Mouse (Mus musculus): ENCODE measurements around the gene Podnl1.

Podnl1 gene

DNA sequence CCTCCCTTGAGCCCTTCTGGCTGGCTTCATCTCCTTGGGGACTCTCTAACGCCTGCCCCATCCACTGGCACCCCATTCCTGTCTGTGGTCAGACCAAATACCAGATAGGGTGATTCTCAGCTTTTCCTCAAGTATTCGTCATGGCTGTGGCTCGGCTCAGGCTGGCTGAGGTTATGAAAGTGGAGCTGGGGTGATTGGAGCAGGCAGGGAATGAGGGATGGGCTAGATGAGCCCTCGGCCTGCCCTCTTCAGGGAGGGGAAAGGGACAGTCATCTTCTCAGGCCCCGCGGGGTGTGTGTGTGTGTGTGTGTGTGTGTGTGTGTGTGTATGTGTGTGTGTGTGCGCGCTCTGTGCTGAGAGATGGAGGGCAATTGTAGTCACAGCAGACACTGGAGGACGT, at the start of gene Podnl1:
TSS of gene Podnl1 (plus strand) at position 334 of the 400 bp plus-strand sequence.
- DNase-seq (ENCODE audit: low read depth, low spot score): peak; percentile 98

GRCm38 (mm10) chr8:84076412-84076811, 49.4 kb upstream of the Podnl1 start:
- no peak for DNase-seq (ENCODE audit: low read depth, low spot score)

DNA sequence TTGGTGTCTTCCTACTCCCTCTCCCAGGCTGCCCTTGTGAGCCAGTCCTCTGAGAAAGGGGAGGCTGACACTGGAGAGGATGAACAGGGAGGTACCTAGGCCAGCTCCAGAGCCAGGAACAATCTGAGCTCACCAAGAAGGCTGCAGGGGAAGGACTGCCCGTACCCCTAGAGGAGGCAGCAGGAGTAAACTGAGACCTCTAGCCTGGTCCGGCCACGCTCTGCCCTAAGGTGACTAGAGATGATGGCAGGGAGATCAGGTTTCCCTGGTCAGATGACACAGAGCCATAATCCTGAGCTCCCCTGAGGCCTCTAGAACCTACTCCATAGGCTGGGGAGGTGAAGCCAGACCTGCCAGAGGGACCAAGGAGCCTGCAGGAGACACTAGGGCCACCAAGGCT, 48.9 kb upstream of the Podnl1 start:
- no peak for DNase-seq (ENCODE audit: low read depth, low spot score)

DNA sequence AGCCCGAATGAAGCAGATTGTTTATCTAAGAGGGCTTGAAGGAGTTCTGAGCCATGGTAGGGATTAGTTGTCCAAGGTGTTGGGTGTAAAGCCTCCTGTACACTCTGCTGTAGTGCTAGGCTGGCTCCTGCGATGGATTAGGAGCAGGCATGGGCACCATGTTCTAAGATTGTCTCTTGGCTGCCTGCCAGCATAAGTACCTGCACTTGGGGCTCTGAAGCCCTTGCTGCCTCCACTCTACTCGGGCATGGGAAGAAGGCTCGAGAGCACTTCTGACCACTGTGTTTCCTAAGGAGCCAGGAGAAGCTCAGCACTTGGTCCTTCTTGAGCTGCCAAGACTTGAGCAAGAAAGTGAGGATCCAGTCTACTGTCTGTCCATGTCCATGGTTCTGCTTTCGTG, 46.6 kb upstream of the Podnl1 start:
- no peak for DNase-seq (ENCODE audit: low read depth, low spot score)

- no peak for DNase-seq (ENCODE audit: low read depth, low spot score)
Observed at GRCm38 (mm10) chr8:84083829-84084241, 42.0 kb upstream of the Podnl1 start.

- no peak for DNase-seq (ENCODE audit: low read depth, low spot score)
Observed at GRCm38 (mm10) chr8:84084341-84085115, 41.3 kb upstream of the Podnl1 start.

- no peak for DNase-seq (ENCODE audit: low read depth, low spot score)
Observed at GRCm38 (mm10) chr8:84087156-84087555, 38.6 kb upstream of the Podnl1 start.

DNA sequence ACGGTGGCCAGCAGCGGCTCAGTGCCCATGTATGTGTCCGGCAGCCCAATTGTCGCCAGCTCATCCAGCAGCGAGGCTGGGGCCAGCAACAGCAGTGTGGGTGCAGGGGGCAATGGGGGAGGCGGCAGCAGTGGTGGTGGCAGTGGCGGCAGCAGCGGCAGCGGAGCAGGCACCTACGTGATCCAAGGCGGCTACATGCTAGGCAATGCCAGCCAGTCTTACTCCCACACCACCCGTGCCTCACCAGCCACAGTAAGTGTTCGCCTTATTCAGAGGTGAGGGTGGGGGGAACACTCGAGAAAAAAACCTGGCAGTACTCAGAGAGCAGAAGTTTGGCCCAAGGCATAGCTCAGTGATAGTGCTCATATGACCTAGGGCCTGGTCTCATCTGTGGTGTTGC, 38.0 kb upstream of the Podnl1 start:
- no peak for DNase-seq (ENCODE audit: low read depth, low spot score)

GRCm38 (mm10) chr8:84089277-84089676, 36.5 kb upstream of the Podnl1 start:
- no peak for DNase-seq (ENCODE audit: low read depth, low spot score)

GRCm38 (mm10) chr8:84090585-84090984, 35.2 kb upstream of the Podnl1 start:
- peak; percentile 36 for DNase-seq (ENCODE audit: low read depth, low spot score)

GRCm38 (mm10) chr8:84096061-84096460, 29.7 kb upstream of the Podnl1 start:
- DNase-seq (ENCODE audit: low read depth, low spot score): no peak

DNA sequence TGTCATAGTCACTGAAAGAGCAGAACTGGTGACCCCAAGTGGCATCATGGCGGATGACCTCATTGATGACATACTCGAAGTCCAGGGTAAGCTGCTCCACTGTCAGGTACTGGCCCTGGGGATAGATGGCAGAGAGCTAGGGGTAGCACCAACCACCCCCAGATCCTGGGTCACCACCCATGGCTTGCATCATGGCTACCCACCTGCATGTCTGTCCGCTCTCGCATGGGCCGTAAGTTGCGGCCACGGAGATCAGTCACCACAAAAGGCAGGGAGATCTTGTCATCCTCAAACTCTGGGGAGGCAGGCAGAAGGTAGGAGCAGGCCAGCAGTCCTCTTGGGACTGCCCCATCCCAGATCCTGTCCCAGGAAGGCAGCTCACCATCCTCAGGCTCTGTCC, 27.4 kb upstream of the Podnl1 start:
- DNase-seq (ENCODE audit: low read depth, low spot score): no peak

- no peak for DNase-seq (ENCODE audit: low read depth, low spot score)
Observed at GRCm38 (mm10) chr8:84101476-84102270, 24.1 kb upstream of the Podnl1 start.

- DNase-seq (ENCODE audit: low read depth, low spot score): peak; percentile 66
Observed at GRCm38 (mm10) chr8:84103601-84104000, 22.2 kb upstream of the Podnl1 start.

DNA sequence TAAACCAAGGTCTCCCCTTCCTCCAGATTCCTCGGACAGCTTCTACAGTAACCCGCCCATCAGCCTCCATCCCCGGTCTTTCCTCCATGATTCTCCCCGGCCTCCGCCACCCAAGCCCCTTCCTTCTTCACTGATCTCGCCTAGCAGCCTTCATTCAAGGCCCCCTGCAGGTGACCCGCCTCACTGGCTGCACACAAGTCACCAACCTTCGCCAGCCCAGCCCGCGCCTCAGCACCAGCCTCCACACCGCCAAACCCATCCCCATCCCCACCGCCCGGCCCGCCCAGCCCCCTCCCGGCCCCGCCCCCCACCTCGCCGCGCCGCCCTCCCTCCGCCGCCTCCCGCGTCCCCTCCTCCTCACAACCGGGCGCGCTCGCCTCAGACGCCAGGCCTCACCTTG, 21.6 kb upstream of the Podnl1 start:
- DNase-seq (ENCODE audit: low read depth, low spot score): peak; percentile 75

DNA sequence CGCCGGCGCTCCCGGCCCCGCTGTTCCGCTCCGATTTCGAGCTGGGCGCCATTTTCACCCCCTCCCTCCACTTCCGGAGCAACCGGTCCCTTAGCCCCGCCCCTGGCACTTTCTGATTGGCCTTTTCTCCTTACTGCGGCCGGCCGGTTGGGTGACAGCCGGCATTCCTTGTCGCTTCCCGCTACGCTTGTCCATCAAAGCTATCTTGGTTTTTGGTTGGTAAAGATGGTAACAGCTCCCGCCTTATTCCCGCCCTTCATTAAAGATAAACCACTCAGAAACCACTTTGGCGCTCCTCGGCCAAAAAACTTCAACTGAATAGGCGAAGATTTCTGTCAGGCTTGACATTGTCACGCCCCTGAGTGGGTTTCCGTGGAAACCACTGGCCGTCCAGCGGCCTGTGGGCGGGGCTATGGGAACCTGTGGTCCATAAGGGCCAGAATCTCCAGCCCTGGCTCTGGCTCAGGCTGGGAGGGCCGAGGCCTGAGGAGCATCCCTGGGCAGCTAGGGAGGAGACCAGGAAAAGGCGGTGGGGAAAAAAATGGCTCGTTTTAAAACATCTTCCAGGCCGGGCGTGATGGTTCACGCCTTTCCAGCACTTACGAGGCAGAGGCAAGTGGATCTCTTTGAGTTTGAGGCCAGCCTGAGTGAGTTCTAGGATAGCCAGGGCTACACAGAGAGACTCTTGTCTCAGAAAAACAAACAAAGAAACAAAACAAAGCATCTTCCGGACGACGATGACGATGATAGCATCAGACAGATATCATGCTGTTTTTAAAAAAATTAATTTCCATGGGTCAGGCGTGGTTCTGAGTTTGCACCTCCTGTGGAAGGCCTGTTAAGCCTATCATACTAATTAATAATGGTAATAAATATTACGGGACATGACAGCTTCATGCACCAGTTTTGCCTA, 20.8 kb upstream of the Podnl1 start, which contains the start of gene Dcaf15:
TSS of gene Dcaf15 (minus strand) at position 72 of the 913 bp plus-strand sequence.
- DNase-seq (ENCODE audit: low read depth, low spot score): peak; percentile 100

DNA sequence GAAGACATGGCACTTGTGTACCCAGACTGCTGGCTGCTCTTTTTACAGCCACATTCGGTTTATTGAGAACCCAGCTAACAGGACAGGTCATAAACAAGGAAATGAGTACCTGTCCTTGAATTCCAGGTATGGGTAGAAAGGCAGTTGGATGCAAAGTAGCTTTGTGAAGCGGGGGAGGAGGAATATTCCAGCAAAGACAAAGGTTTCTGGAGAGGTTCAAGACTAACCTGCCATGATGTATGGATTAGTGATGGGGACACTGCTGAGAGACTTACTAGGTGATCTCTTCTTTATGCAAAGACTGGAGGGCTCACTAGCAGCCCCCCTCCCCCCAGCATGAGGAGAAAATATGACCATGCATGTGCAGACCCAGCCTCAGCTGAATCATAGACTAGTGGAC, 20.1 kb upstream of the Podnl1 start:
- DNase-seq (ENCODE audit: low read depth, low spot score): no peak

DNA sequence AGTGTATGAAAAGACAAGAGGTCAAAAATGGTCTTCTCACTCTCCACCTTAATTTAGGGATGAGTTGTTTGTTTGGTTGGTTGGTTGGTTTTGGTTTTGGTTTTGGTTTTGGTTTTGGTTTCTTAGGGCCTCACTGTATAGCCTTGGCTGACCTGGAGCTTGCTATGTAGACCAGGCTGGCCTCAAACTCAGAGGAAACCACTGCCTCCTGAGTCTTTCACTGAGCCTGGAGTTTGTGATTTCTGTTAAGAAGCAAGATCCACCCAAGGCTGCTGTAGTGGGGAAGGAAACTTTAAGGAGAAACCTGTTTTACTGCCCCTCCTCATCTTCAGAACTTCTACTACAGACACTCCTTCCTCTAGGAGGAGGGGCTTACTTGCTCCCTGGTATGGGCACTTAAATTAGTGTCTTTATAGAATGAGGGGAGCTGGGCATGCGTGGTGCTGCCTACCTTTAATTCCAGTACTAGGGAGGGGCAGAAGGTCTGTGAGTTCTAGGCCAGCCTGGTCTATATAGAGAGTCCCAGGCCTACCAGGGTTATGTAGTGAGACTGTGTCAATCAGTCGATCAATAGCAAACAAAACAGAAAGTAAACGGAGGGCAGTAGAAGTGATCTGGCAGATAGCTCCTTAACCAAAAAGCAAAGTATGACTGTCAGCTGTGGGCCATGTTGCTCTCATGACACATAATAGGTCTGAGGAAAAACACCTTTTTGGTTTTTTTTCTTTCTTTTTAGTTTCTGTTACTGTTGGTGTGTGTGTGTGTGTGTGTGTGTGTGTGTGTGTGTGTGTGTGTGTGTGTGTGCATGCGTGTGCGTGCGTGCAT, 19.4 kb upstream of the Podnl1 start:
- DNase-seq (ENCODE audit: low read depth, low spot score): no peak

DNA sequence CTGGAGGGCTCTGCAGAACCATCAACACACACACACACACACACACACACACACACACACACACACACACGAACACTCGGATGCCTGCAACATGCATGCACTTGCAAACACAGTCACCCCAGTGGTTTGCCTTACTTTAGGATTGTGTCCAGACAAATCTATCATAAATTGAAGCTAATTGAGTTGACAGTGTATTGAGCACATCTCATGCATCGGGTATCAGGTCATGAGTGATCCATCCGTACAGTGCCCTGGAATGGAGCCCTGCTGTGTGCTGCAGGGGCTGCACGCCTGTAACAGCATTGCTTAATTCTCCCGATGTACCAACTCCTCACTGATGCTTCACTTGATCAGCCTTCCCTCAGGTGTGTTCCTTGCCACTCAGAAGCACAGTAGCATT, 10.1 kb upstream of the Podnl1 start:
- DNase-seq (ENCODE audit: low read depth, low spot score): no peak

- DNase-seq (ENCODE audit: low read depth, low spot score): peak; percentile 77
Observed at GRCm38 (mm10) chr8:84122151-84122550, 3.6 kb upstream of the Podnl1 start.

DNA sequence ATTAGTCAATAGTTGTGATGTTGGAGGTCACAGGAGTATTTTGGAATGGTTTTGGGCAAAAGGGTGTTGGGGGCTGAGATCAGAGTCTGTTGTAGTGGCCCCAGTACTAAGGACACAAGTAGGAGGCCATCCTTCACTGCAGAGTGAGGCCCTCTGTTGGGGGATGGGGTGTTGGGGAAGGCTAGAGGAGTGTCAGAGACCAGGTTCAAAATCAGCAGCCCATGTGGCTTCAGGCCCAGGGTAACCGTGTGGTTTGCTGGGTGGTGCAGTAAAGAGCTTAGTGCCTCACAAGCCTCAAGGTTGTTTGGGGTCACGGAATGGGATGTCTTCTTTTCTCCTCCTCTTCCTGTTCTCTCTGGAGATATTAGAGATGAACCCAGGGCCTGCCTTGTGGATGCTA, 953 bp downstream of the Podnl1 start:
- no peak for DNase-seq (ENCODE audit: low read depth, low spot score)

Data from 3T3-L1 (cell line).